Mouse (Mus musculus): Measurements from ENCODE around the gene Prkd3. TPM values are rescaled to one million over a fixed set of nuclear protein-coding genes. Genes with fewer than 3 reads are reported as not detected.

The Prkd3 gene
- polyA plus RNA-seq, 1 experiment, result 12.8 TPM

- no peaks in the 10 kb centered on the region for H3K36me3 ChIP-seq (ENCODE audit: control insufficient read depth, insufficient read depth)
- TF ChIP-seq MAX (IDR thresholded peaks at IDR 0.05) (no peak), MYOG (IDR thresholded peaks at IDR 0.05; ENCODE audit: control insufficient read depth, extremely low read depth, insufficient read length) (no peak), CEBPB (IDR thresholded peaks at IDR 0.05; ENCODE audit: low read depth) (no peak), USF1 (IDR thresholded peaks at IDR 0.05; ENCODE audit: low read depth) (no peak), CTCF (IDR thresholded peaks at IDR 0.05; ENCODE audit: control insufficient read depth, insufficient read depth, insufficient read length) (no peak), FOSL1 (IDR thresholded peaks at IDR 0.05; ENCODE audit: insufficient read depth, low read length, poor library complexity, severe bottlenecking) (no peak), MYOD1 (IDR thresholded peaks at IDR 0.05; ENCODE audit: control insufficient read depth, insufficient read length, low read depth) (no peak)
These were observed 39.6 kb upstream of the Prkd3 start for GRCm38 (mm10) chr17:79060221-79060620.

GRCm38 (mm10) chr17:79058271-79058670 lies 37.7 kb upstream of the Prkd3 start:
- Histone ChIP-seq H3K79me3 (ENCODE audit: low read depth) (no peaks in the 10 kb centered on the region), H3K27me3 (ENCODE audit: control insufficient read depth, insufficient read depth, insufficient read length) (no peaks in the 10 kb centered on the region), H3K79me2 (ENCODE audit: control insufficient read depth, insufficient read depth) (no peaks in the 10 kb centered on the region), H3ac (ENCODE audit: control insufficient read depth, insufficient read length, low read depth) (no peak overlapping the region), H3K36me3 (ENCODE audit: control insufficient read depth, insufficient read depth) (no peaks in the 10 kb centered on the region), H3K4me3 (ENCODE audit: insufficient read depth, poor library complexity, severe bottlenecking) (no peak overlapping the region)
- no peak for TF ChIP-seq USF1 (IDR thresholded peaks at IDR 0.05; ENCODE audit: low read depth)
- TF ChIP-seq MAX (IDR thresholded peaks at IDR 0.05), result no peak
- TF ChIP-seq CTCF (IDR thresholded peaks at IDR 0.05; ENCODE audit: control insufficient read depth, insufficient read depth, insufficient read length), result no peak
- TF ChIP-seq FOSL1 (IDR thresholded peaks at IDR 0.05; ENCODE audit: insufficient read depth, low read length, poor library complexity, severe bottlenecking), result no peak
- no peak for TF ChIP-seq MYOD1 (IDR thresholded peaks at IDR 0.05; ENCODE audit: control insufficient read depth, insufficient read length, low read depth)
- no peak for TF ChIP-seq MYOG (IDR thresholded peaks at IDR 0.05; ENCODE audit: control insufficient read depth, extremely low read depth, insufficient read length)
- no peak for TF ChIP-seq CEBPB (IDR thresholded peaks at IDR 0.05; ENCODE audit: low read depth)

More at GRCm38 (mm10) chr17:79060221-79060620, 39.6 kb upstream of the Prkd3 start:
- Histone ChIP-seq H3ac (ENCODE audit: control insufficient read depth, insufficient read length, low read depth) (no peak overlapping the region), H3K27me3 (ENCODE audit: control insufficient read depth, insufficient read depth, insufficient read length) (no peaks in the 10 kb centered on the region), H3K4me3 (ENCODE audit: insufficient read depth, poor library complexity, severe bottlenecking) (no peak overlapping the region), H3K79me2 (ENCODE audit: control insufficient read depth, insufficient read depth) (no peaks in the 10 kb centered on the region), H3K79me3 (ENCODE audit: low read depth) (no peaks in the 10 kb centered on the region)

GRCm38 (mm10) chr17:79052088-79052812 lies 31.6 kb upstream of the Prkd3 start:
- TF ChIP-seq USF1 (IDR thresholded peaks at IDR 0.05; ENCODE audit: low read depth), result no peak
- TF ChIP-seq CTCF (IDR thresholded peaks at IDR 0.05; ENCODE audit: control insufficient read depth, insufficient read depth, insufficient read length), result no peak
- no peak for TF ChIP-seq CEBPB (IDR thresholded peaks at IDR 0.05; ENCODE audit: low read depth)
- TF ChIP-seq MAX (IDR thresholded peaks at IDR 0.05), result no peak
- TF ChIP-seq FOSL1 (IDR thresholded peaks at IDR 0.05; ENCODE audit: insufficient read depth, low read length, poor library complexity, severe bottlenecking), result no peak
- no peak for TF ChIP-seq MYOD1 (IDR thresholded peaks at IDR 0.05; ENCODE audit: control insufficient read depth, insufficient read length, low read depth)
- no peak for TF ChIP-seq MYOG (IDR thresholded peaks at IDR 0.05; ENCODE audit: control insufficient read depth, extremely low read depth, insufficient read length)
- no peaks in the 10 kb centered on the region for H3K79me3 ChIP-seq (ENCODE audit: low read depth)

GRCm38 (mm10) chr17:79051606-79052005 lies 31.0 kb upstream of the Prkd3 start, which contains the start of gene Qpct:
Qpct (plus strand) TSS chr17:79051906.
- no peaks in the 10 kb centered on the region for H3K36me3 ChIP-seq (ENCODE audit: control insufficient read depth, insufficient read depth)
- no peaks in the 10 kb centered on the region for H3K79me3 ChIP-seq (ENCODE audit: low read depth)
- TF ChIP-seq USF1 (IDR thresholded peaks at IDR 0.05; ENCODE audit: low read depth) (no peak), MYOD1 (IDR thresholded peaks at IDR 0.05; ENCODE audit: control insufficient read depth, insufficient read length, low read depth) (no peak), FOSL1 (IDR thresholded peaks at IDR 0.05; ENCODE audit: insufficient read depth, low read length, poor library complexity, severe bottlenecking) (no peak), MAX (IDR thresholded peaks at IDR 0.05) (no peak), MYOG (IDR thresholded peaks at IDR 0.05; ENCODE audit: control insufficient read depth, extremely low read depth, insufficient read length) (no peak), CTCF (IDR thresholded peaks at IDR 0.05; ENCODE audit: control insufficient read depth, insufficient read depth, insufficient read length) (no peak), CEBPB (IDR thresholded peaks at IDR 0.05; ENCODE audit: low read depth) (no peak)
- H3K4me3 ChIP-seq (ENCODE audit: insufficient read depth, poor library complexity, severe bottlenecking), result no peak within 1 kb of the TSS
- H3K27me3 ChIP-seq (ENCODE audit: control insufficient read depth, insufficient read depth, insufficient read length), result no peaks in the 10 kb centered on the region
- no peaks in the 10 kb centered on the region for H3K79me2 ChIP-seq (ENCODE audit: control insufficient read depth, insufficient read depth)
- H3ac ChIP-seq (ENCODE audit: control insufficient read depth, insufficient read length, low read depth), result peak within 1 kb of the TSS; percentile 34

More at GRCm38 (mm10) chr17:79052088-79052812, 31.6 kb upstream of the Prkd3 start:
- Histone ChIP-seq H3K36me3 (ENCODE audit: control insufficient read depth, insufficient read depth) (no peaks in the 10 kb centered on the region), H3K79me2 (ENCODE audit: control insufficient read depth, insufficient read depth) (no peaks in the 10 kb centered on the region), H3K27me3 (ENCODE audit: control insufficient read depth, insufficient read depth, insufficient read length) (no peaks in the 10 kb centered on the region), H3K4me3 (ENCODE audit: insufficient read depth, poor library complexity, severe bottlenecking) (no peak overlapping the region), H3ac (ENCODE audit: control insufficient read depth, insufficient read length, low read depth) (peak overlapping the region; percentile 34)

- no peak overlapping the region for H3ac ChIP-seq (ENCODE audit: control insufficient read depth, insufficient read length, low read depth)
- H3K79me3 ChIP-seq (ENCODE audit: low read depth), result no peaks in the 10 kb centered on the region
- no peak overlapping the region for H3K4me3 ChIP-seq (ENCODE audit: insufficient read depth, poor library complexity, severe bottlenecking)
- H3K79me2 ChIP-seq (ENCODE audit: control insufficient read depth, insufficient read depth), result no peaks in the 10 kb centered on the region
- H3K27me3 ChIP-seq (ENCODE audit: control insufficient read depth, insufficient read depth, insufficient read length), result no peaks in the 10 kb centered on the region
- no peak for TF ChIP-seq CTCF (IDR thresholded peaks at IDR 0.05; ENCODE audit: control insufficient read depth, insufficient read depth, insufficient read length)
- no peak for TF ChIP-seq MYOG (IDR thresholded peaks at IDR 0.05; ENCODE audit: control insufficient read depth, extremely low read depth, insufficient read length)
- TF ChIP-seq CEBPB (IDR thresholded peaks at IDR 0.05; ENCODE audit: low read depth), result no peak
- no peak for TF ChIP-seq MAX (IDR thresholded peaks at IDR 0.05)
- no peak for TF ChIP-seq MYOD1 (IDR thresholded peaks at IDR 0.05; ENCODE audit: control insufficient read depth, insufficient read length, low read depth)
- TF ChIP-seq USF1 (IDR thresholded peaks at IDR 0.05; ENCODE audit: low read depth), result no peak
- no peak for TF ChIP-seq FOSL1 (IDR thresholded peaks at IDR 0.05; ENCODE audit: insufficient read depth, low read length, poor library complexity, severe bottlenecking)
- H3K36me3 ChIP-seq (ENCODE audit: control insufficient read depth, insufficient read depth), result no peaks in the 10 kb centered on the region
These were observed 23.1 kb upstream of the Prkd3 start for GRCm38 (mm10) chr17:79043705-79044104.

Measured in C2C12 (cell line).